Mouse (Mus musculus) C2C12 (cell line): ENCODE data around the gene Kif6. TPM values are rescaled to one million over a fixed set of nuclear protein-coding genes. Genes with fewer than 3 reads are reported as not detected.

ENCODE experiments used
- H3K27me3 ChIP-seq: one replicate; pipeline ENCODE4 v1.6.1; 2011; ENCODE audit not compliant: control insufficient read depth, insufficient read depth, insufficient read length
- H3K36me3 ChIP-seq: one replicate; pipeline ENCODE4 v1.6.1; 2011; ENCODE audit not compliant: control insufficient read depth, insufficient read depth
- H3K4me3 ChIP-seq: one replicate; pipeline ENCODE4 v1.5.1; 2011; ENCODE audit warnings: mild to moderate bottlenecking, control low read depth; ENCODE audit not compliant: poor library complexity, insufficient read depth, severe bottlenecking
- H3K79me2 ChIP-seq: one replicate; pipeline ENCODE4 v1.6.1; 2011; ENCODE audit not compliant: control insufficient read depth, insufficient read depth
- H3K79me3 ChIP-seq: one replicate; pipeline ENCODE4 v1.6.1; 2011; ENCODE audit warnings: low read depth, control low read depth
- H3ac ChIP-seq: one replicate; pipeline ENCODE3; 2011; ENCODE audit warnings: low read depth; ENCODE audit not compliant: control insufficient read depth, insufficient read length
- CEBPB ChIP-seq: IDR thresholded peaks from one replicate; pipeline ENCODE4 v1.6.1; 2011; ENCODE audit warnings: low read depth, mild to moderate bottlenecking, control low read depth, moderate library complexity
- CTCF ChIP-seq: IDR thresholded peaks from one replicate; pipeline ENCODE4 v1.5.1; 2011; ENCODE audit not compliant: control insufficient read depth, insufficient read depth, insufficient read length
- FOSL1 ChIP-seq: IDR thresholded peaks from one replicate; pipeline ENCODE4 v1.8.0; 2011; ENCODE audit warnings: mild to moderate bottlenecking, low read length; ENCODE audit not compliant: poor library complexity, insufficient read depth, severe bottlenecking
- MAX ChIP-seq: IDR thresholded peaks from one replicate; pipeline ENCODE4 v1.6.1; 2011; ENCODE audit warnings: mild to moderate bottlenecking, control low read depth
- MYOD1 ChIP-seq: IDR thresholded peaks from one replicate; pipeline ENCODE4 v1.6.1; 2011; ENCODE audit warnings: low read depth; ENCODE audit not compliant: control insufficient read depth, insufficient read length
- MYOG ChIP-seq: IDR thresholded peaks from one replicate; pipeline ENCODE4 v1.6.1; 2011; ENCODE audit not compliant: control insufficient read depth, insufficient read length; ENCODE audit errors: extremely low read depth
- USF1 ChIP-seq: IDR thresholded peaks from one replicate; pipeline ENCODE4 v1.6.1; 2011; ENCODE audit warnings: low read depth, mild to moderate bottlenecking, control low read depth, moderate library complexity
- polyA plus RNA-seq: library from polyadenylated mRNA; unstranded; fragments of >200 nt; fragmentation: generic; extraction: Trizol; gene quantifications from one replicate; pipeline ENCODE4 v1.2.1, GENCODE M21; 2012; ENCODE audit warnings: missing spikeins

The Kif6 gene
- polyA plus RNA-seq, 1 experiment, result 0.27 TPM

DNA sequence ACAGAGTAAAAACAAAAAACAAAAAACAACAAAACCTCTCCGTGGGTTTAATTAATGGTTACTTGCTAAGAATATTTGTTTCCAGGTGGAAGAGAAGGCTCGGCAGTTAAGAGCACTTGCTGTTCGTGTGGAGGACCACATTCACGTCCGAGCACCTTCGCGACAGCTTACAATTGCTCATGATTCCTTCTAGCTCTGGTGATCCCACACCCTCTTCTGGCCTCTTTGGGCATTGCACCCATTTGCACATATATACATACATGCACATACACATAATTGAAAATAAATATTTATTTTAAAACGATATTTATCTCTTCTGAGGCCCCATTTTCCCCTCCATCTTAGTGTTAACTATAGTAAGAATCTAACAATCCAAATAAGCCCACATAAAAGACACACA is 13.9 kb downstream of the Kif6 start:
- Histone ChIP-seq H3K4me3 (no peak overlapping the region), H3K36me3 (no peaks in the 10 kb centered on the region), H3K79me3 (no peaks in the 10 kb centered on the region), H3K27me3 (peaks cover 5% of the 10 kb centered on the region), H3K79me2 (no peaks in the 10 kb centered on the region), H3ac (no peak overlapping the region)
- no peak for TF ChIP-seq CEBPB
- TF ChIP-seq USF1, result no peak
- no peak for TF ChIP-seq CTCF
- TF ChIP-seq MAX, result no peak
- no peak for TF ChIP-seq FOSL1
- no peak for TF ChIP-seq MYOD1
- TF ChIP-seq MYOG, result no peak

DNA sequence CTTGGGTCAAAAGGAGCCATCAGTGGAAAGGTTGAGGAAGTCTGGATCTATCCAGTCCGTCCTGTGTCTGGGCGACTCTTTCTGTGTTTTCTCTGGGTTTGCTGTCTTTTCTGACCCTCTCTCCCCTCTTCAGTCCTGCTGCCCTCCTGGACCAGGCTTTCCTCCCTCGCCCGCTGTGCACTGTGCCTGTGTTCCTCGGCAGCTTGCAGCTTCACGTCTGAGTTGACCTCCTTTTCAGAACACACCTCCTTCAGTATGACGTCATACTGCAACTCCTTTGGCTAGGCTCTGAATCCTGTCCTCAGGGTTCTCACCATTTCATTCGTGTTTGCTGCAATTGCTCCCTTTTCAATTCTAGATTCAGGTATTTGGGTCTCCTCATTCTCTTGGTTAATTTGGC is 18.1 kb downstream of the Kif6 start:
- Histone ChIP-seq H3ac (no peak overlapping the region), H3K27me3 (peaks cover 8% of the 10 kb centered on the region), H3K79me3 (no peaks in the 10 kb centered on the region), H3K79me2 (no peaks in the 10 kb centered on the region), H3K36me3 (no peaks in the 10 kb centered on the region), H3K4me3 (no peak overlapping the region)
- TF ChIP-seq USF1 (no peak), CEBPB (no peak), FOSL1 (no peak), MYOD1 (no peak), MYOG (no peak)

DNA sequence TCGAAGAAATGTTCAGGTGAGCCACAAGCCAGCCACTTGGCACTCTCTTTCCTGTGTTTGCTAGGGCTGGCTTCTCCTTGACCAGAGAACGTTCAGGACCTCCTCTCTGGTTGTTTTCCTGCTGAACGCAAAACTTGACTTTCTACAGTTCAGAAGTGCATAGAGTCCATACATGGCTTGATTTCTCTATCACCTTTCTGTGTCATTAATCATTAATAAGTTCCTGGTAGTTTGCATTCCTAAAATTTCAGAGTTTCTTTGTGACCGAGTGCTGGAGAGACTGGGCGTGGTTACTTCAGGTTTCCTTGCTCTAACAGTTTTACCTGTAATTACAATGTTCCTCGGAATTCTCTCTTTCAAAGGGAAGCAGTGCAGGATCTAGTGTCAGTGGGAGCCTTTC is 27.0 kb downstream of the Kif6 start:
- H3K36me3 ChIP-seq, result no peaks in the 10 kb centered on the region
- H3ac ChIP-seq, result no peak overlapping the region
- no peaks in the 10 kb centered on the region for H3K79me3 ChIP-seq
- H3K79me2 ChIP-seq, result no peaks in the 10 kb centered on the region
- peaks cover 3% of the 10 kb centered on the region for H3K27me3 ChIP-seq
- TF ChIP-seq CTCF (no peak), MYOD1 (no peak), FOSL1 (no peak), MYOG (no peak), USF1 (no peak), CEBPB (no peak), MAX (no peak)
- no peak overlapping the region for H3K4me3 ChIP-seq

- Histone ChIP-seq H3K79me3 (no peaks in the 10 kb centered on the region), H3K4me3 (no peak overlapping the region), H3K36me3 (no peaks in the 10 kb centered on the region), H3ac (no peak overlapping the region), H3K79me2 (no peaks in the 10 kb centered on the region), H3K27me3 (no peaks in the 10 kb centered on the region)
- no peak for TF ChIP-seq MAX
- TF ChIP-seq USF1, result no peak
- TF ChIP-seq FOSL1, result no peak
- TF ChIP-seq CEBPB, result no peak
- TF ChIP-seq MYOG, result no peak
- TF ChIP-seq MYOD1, result no peak
- no peak for TF ChIP-seq CTCF
Observed at GRCm38 (mm10) chr17:49642336-49642735, 27.4 kb downstream of the Kif6 start.

DNA sequence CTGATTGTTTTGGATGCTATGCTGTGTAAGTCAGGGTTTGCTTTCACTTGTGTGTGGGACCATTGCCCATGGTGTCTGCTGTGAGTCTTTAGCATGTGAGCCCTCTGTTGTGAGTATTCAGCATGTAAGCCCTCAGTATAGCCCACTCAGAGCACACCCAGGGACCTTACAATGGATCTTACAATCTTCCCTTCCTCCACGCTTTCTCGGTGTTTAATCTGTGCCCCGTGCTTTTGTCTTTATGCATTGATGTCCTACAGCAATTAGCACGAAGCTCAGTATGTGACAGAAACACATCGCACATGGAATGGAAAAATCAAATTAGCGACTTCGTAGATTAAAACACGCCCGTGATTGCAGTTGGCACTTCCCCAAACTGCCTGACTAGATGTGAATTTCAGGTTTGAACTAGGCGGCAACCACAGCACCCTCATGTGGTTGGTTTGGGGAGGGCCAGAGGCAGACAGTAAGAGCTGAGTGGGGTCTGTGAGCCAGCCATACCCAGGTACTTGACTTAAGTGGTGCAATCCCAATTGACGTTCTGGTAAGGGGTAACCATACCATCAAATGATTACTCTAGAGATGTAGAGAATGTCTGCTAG is 28.1 kb downstream of the Kif6 start:
- Histone ChIP-seq H3K4me3 (no peak overlapping the region), H3ac (no peak overlapping the region), H3K27me3 (no peaks in the 10 kb centered on the region), H3K79me3 (no peaks in the 10 kb centered on the region), H3K79me2 (no peaks in the 10 kb centered on the region), H3K36me3 (no peaks in the 10 kb centered on the region)
- TF ChIP-seq CEBPB (no peak), MAX (no peak), USF1 (no peak), FOSL1 (no peak), MYOD1 (no peak), MYOG (no peak), CTCF (no peak)

GRCm38 (mm10) chr17:49646267-49646666 is 31.3 kb downstream of the Kif6 start:
- no peaks in the 10 kb centered on the region for H3K27me3 ChIP-seq
- no peak overlapping the region for H3K4me3 ChIP-seq

More at GRCm38 (mm10) chr17:49646267-49646666, 31.3 kb downstream of the Kif6 start:
- H3K79me3 ChIP-seq, result no peaks in the 10 kb centered on the region
- TF ChIP-seq FOSL1, result no peak
- no peak for TF ChIP-seq MYOG
- no peak for TF ChIP-seq USF1
- TF ChIP-seq MYOD1, result no peak
- no peak for TF ChIP-seq CTCF
- no peak for TF ChIP-seq CEBPB
- TF ChIP-seq MAX, result no peak
- no peaks in the 10 kb centered on the region for H3K79me2 ChIP-seq
- no peak overlapping the region for H3ac ChIP-seq
- no peaks in the 10 kb centered on the region for H3K36me3 ChIP-seq
